Comparison of ENCODE assay signal across 8 mouse cellular contexts in the genomic region with DNA sequence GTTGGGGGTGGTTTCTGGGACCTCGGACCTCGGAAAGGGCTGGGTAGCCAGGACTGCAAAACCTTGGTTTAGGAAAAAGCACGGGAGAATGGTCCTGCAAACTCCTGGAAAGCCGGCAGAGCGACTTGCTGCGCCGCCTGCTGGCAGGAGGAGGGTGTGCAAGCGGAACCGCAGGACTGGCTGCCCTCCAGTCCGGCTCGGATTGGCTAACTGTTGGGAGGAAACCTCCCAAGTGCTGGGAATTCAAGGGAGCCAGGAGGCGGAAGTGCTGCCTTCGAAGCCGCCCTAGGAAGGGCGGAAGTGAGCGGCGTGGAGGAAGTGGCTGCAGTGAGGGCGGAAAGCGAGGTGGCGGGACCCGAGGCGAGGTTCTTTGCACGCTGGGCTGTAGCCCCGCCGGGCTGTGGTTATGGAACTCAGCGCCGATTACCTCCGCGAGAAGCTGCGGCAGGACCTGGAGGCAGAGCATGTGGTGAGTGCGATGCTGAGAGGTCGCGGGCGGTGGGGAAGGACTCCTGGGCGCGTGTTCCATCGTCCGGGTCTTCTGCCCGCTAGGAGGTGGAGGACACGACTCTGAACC. TPM values are rescaled to one million over a fixed set of nuclear protein-coding genes. Genes with fewer than 3 reads are reported as not detected.
DNase-seq lines count a peak whose midpoint lies in the region; ATAC-seq and TF ChIP-seq lines count a peak whose summit lies in the region.

TSS of gene Slx1b (minus strand) at position 154 of the 577 bp plus-strand sequence.

- peak within 1 kb of the TSS; percentile 79 for H3K4me3 ChIP-seq in forebrain, embryonic 10.5 days
- H3K4me3 ChIP-seq in heart, embryonic 15.5 days: peak within 1 kb of the TSS; percentile 84
- peak within 1 kb of the TSS; percentile 70 to 75 for H3K4me3 ChIP-seq in liver, embryonic 14.5 days (ENCODE audit: insufficient read depth in 1 of 2, low read depth in 2 of 2, low read length in 2 of 2)
- peak within 1 kb of the TSS; percentile 83 for H3K4me3 ChIP-seq in neural tube, embryonic 11.5 days (ENCODE audit: low read depth, low read length)
- peak within 1 kb of the TSS; percentile 88 for H3K4me3 ChIP-seq in stomach, postnatal 0 days (ENCODE audit: low read depth, low read length)

- H3K27me3 ChIP-seq in forebrain, embryonic 10.5 days (ENCODE audit: poor library complexity, severe bottlenecking): no peaks in the 10 kb centered on the region
- no peaks in the 10 kb centered on the region for H3K27me3 ChIP-seq in heart, embryonic 15.5 days
- H3K27me3 ChIP-seq in liver, embryonic 14.5 days (ENCODE audit: control insufficient read depth, insufficient read depth, low read length): no peaks in the 10 kb centered on the region
- H3K27me3 ChIP-seq in neural tube, embryonic 11.5 days (ENCODE audit: control insufficient read depth, insufficient read depth, low read length): no peaks in the 10 kb centered on the region
- no peaks in the 10 kb centered on the region for H3K27me3 ChIP-seq in stomach, postnatal 0 days (ENCODE audit: control insufficient read depth, insufficient read depth, low read length)

- H3K4me1 ChIP-seq in forebrain, embryonic 10.5 days: peaks cover 29% of the 10 kb centered on the region
- peaks cover 21% of the 10 kb centered on the region for H3K4me1 ChIP-seq in heart, embryonic 15.5 days (replicated peaks)
- H3K4me1 ChIP-seq in liver, embryonic 14.5 days (replicated peaks; ENCODE audit: control insufficient read depth in 2 of 2, insufficient read depth in 2 of 2, low read length in 1 of 2): peaks cover 4 to 5% of the 10 kb centered on the region in 2 experiments; a peak in 3 of 4 replicates
- peaks cover 7% of the 10 kb centered on the region for H3K4me1 ChIP-seq in neural tube, embryonic 11.5 days (ENCODE audit: control insufficient read depth, insufficient read depth, low read length)
- H3K4me1 ChIP-seq in stomach, postnatal 0 days (replicated peaks; ENCODE audit: control insufficient read depth, insufficient read depth): no peaks in the 10 kb centered on the region; the same call in 1 of the 2 replicates

- peak; percentile 95 for ATAC-seq in heart, embryonic 15.5 days (replicated peaks; ENCODE audit: insufficient number of reproducible peaks, insufficient read depth, low FRiP score, low read depth)
- peak; percentile 96 for ATAC-seq in liver, embryonic 14.5 days (ENCODE audit: insufficient read depth)
- peak; percentile 94 for ATAC-seq in neural tube, embryonic 11.5 days (ENCODE audit: insufficient read depth, low FRiP score, low TSS enrichment)
- peak; percentile 96 for ATAC-seq in stomach, postnatal 0 days (ENCODE audit: low FRiP score, low TSS enrichment)

- peak within 1 kb of the TSS; percentile 92 for H3K9ac ChIP-seq in heart, embryonic 15.5 days
- peak within 1 kb of the TSS; percentile 89 for H3K9ac ChIP-seq in liver, embryonic 14.5 days (replicated peaks)
- peak within 1 kb of the TSS; percentile 85 for H3K9ac ChIP-seq in neural tube, embryonic 11.5 days (ENCODE audit: low read length)
- H3K9ac ChIP-seq in stomach, postnatal 0 days (ENCODE audit: low read length): peak within 1 kb of the TSS; percentile 86

- peaks cover 50% of the 10 kb centered on the region for H3K36me3 ChIP-seq in forebrain, embryonic 10.5 days (replicated peaks)
- H3K36me3 ChIP-seq in heart, embryonic 15.5 days: peaks cover 10% of the 10 kb centered on the region; the same call in 1 of the 2 replicates
- no peaks in the 10 kb centered on the region for H3K36me3 ChIP-seq in liver, embryonic 14.5 days (replicated peaks; ENCODE audit: control insufficient read depth, insufficient read depth, low read depth)
- peaks cover 2% of the 10 kb centered on the region; the same call in 1 of the 2 replicates for H3K36me3 ChIP-seq in neural tube, embryonic 11.5 days (ENCODE audit: control insufficient read depth, insufficient read depth, low read length)
- no peaks in the 10 kb centered on the region; the same call in none of the 2 replicates for H3K36me3 ChIP-seq in stomach, postnatal 0 days (ENCODE audit: control insufficient read depth, insufficient read depth, low read length)

- peak; percentile 98 for TF ChIP-seq CTCF in liver, embryonic 14.5 days (IDR thresholded peaks at IDR 0.05; ENCODE audit: low read depth)
- peak; percentile 97 for TF ChIP-seq CTCF in stomach, postnatal 0 days (IDR thresholded peaks at IDR 0.05; ENCODE audit: low read depth)

- DNase-seq in CD8-positive naive resting alpha-beta T cell, adult 2 months (ENCODE audit: low read depth in 2 of 2, low spot score in 2 of 2): peak; percentile 85 to 87
- peak; percentile 90 for DNase-seq in c-Kit-positive CD71-negative TER-119-negative erythroid progenitor cells, embryonic 14.5 days (ENCODE audit: low read depth)
- DNase-seq in forebrain, embryonic 10.5 days (ENCODE audit: extremely low spot score, low spot score): peak; percentile 97
- peak; percentile 93 to 98 for DNase-seq in kidney, postnatal 25 days
- peak; percentile 95 to 97 (median 96) for DNase-seq in liver, embryonic 14.5 days (ENCODE audit: low read depth in 3 of 3, low spot score in 3 of 3)
- peak; percentile 97 for DNase-seq in neural tube, embryonic 11.5 days (ENCODE audit: low spot score)
- DNase-seq in stomach, postnatal 0 days (ENCODE audit: low spot score): peak; percentile 97

- peak within 1 kb of the TSS; percentile 96 for H3K27ac ChIP-seq in forebrain, embryonic 10.5 days
- peak within 1 kb of the TSS; percentile 96 for H3K27ac ChIP-seq in heart, embryonic 15.5 days
- H3K27ac ChIP-seq in liver, embryonic 14.5 days: peak within 1 kb of the TSS; percentile 79
- peak within 1 kb of the TSS; percentile 92 for H3K27ac ChIP-seq in neural tube, embryonic 11.5 days (ENCODE audit: low read depth, low read length)
- peak within 1 kb of the TSS; percentile 93 for H3K27ac ChIP-seq in stomach, postnatal 0 days (replicated peaks)

- TF ChIP-seq EP300 in liver, embryonic 14.5 days (IDR thresholded peaks at IDR 0.05; ENCODE audit: low read depth): 0 out of 2 replicates have a peak, but pooled peaks have one; percentile 15
- no peak for TF ChIP-seq EP300 in stomach, postnatal 0 days (optimal IDR thresholded peaks at IDR 0.05)

- no peaks in the 10 kb centered on the region for H3K9me3 ChIP-seq in forebrain, embryonic 10.5 days
- H3K9me3 ChIP-seq in heart, embryonic 15.5 days (replicated peaks): no peaks in the 10 kb centered on the region
- H3K9me3 ChIP-seq in liver, embryonic 14.5 days (ENCODE audit: control insufficient read depth, low read length): no peaks in the 10 kb centered on the region
- no peaks in the 10 kb centered on the region for H3K9me3 ChIP-seq in neural tube, embryonic 11.5 days (ENCODE audit: control insufficient read depth, low read length)
- no peaks in the 10 kb centered on the region for H3K9me3 ChIP-seq in stomach, postnatal 0 days (ENCODE audit: control insufficient read depth, low read length)

- WGBS in forebrain, embryonic 10.5 days: under 1% methylated on average over 40 of the region's 40 CpGs
- under 1% methylated on average over 40 of the region's 40 CpGs for WGBS in heart, embryonic 15.5 days
- WGBS in liver, embryonic 14.5 days (ENCODE audit: insufficient replicate concordance): under 1% methylated on average over 40 of the region's 40 CpGs
- under 1% methylated on average over 40 of the region's 40 CpGs for WGBS in neural tube, embryonic 11.5 days
- WGBS in stomach, postnatal 0 days: under 1% methylated on average over 40 of the region's 40 CpGs

- peak within 1 kb of the TSS; percentile 91 for H3K4me2 ChIP-seq in heart, embryonic 15.5 days
- peak within 1 kb of the TSS; percentile 91 for H3K4me2 ChIP-seq in liver, embryonic 14.5 days (ENCODE audit: low read depth)
- peak within 1 kb of the TSS; percentile 95 for H3K4me2 ChIP-seq in neural tube, embryonic 11.5 days (ENCODE audit: low read depth)
- H3K4me2 ChIP-seq in stomach, postnatal 0 days (replicated peaks; ENCODE audit: low read depth): peak within 1 kb of the TSS; percentile 96

RNA-seq across cellular contexts. Expression of gene Slx1b, which starts in this region (rescaled TPM):
- 13.5 and 14.0 TPM in 2 replicates for polyA plus RNA-seq in forebrain, embryonic 10.5 days (2016; fragmentation: Nextera tagmentation; extraction: Ambion mirVana)
- 6.7 and 7.7 TPM in 2 replicates for polyA plus RNA-seq in heart, embryonic 15.5 days (2015; fragmentation: Nextera tagmentation; extraction: Ambion mirVana)
- 5.7 and 6.3 TPM in 2 replicates for polyA plus RNA-seq in liver, embryonic 14.5 days (2012; rRNA removed)
- 1.8 and 2.0 TPM in 2 replicates for polyA plus RNA-seq in liver, embryonic 14.5 days (2014; fragmentation: Nextera tagmentation; extraction: Ambion mirVana)
- polyA plus RNA-seq in neural tube, embryonic 11.5 days (2014; fragmentation: Nextera tagmentation; extraction: Ambion mirVana): 10.6 and 11.7 TPM in 2 replicates
- polyA plus RNA-seq in stomach, postnatal 0 days (2015; fragmentation: Nextera tagmentation; extraction: Ambion mirVana): 6.1 and 6.2 TPM in 2 replicates

Comparison
In these comparisons a context has a peak if more than half of its experiments do, and no peak if none do; other contexts are left out.
1. Peak in every context shown above with its lines: DNase-seq, ATAC-seq, H3K4me3 ChIP-seq and H3K27ac ChIP-seq.